Mouse (Mus musculus): ENCODE measurements around the gene Rbm6.

Rbm6 gene

GRCm38 (mm10) chr9:107873137-107873536, at the start of gene Rbm6:
TSS of gene Rbm6 (minus strand) at chr9:107873237.
- no peak for DNase-seq (ENCODE audit: low spot score)

GRCm38 (mm10) chr9:107919441-107919840, 46.4 kb upstream of the Rbm6 start:
- DNase-seq (ENCODE audit: low spot score) = no peak

- no peak for DNase-seq (ENCODE audit: low spot score)
These were observed 45.8 kb upstream of the Rbm6 start for GRCm38 (mm10) chr9:107918884-107919283.

- DNase-seq (ENCODE audit: low spot score) = no peak
These were observed 45.0 kb upstream of the Rbm6 start for GRCm38 (mm10) chr9:107917895-107918608.

GRCm38 (mm10) chr9:107914764-107915420, 41.9 kb upstream of the Rbm6 start:
- no peak for DNase-seq (ENCODE audit: low spot score)

- no peak for DNase-seq (ENCODE audit: low spot score)
These were observed 37.2 kb upstream of the Rbm6 start for GRCm38 (mm10) chr9:107910025-107910769.

GRCm38 (mm10) chr9:107908410-107909158, 35.5 kb upstream of the Rbm6 start:
- DNase-seq (ENCODE audit: low spot score) = no peak

GRCm38 (mm10) chr9:107907801-107908120, 34.7 kb upstream of the Rbm6 start:
- no peak for DNase-seq (ENCODE audit: low spot score)

- no peak for DNase-seq (ENCODE audit: low spot score)
These were observed 34.1 kb upstream of the Rbm6 start for GRCm38 (mm10) chr9:107906967-107907800.

GRCm38 (mm10) chr9:107906252-107906966, 33.4 kb upstream of the Rbm6 start, which contains the start of gene Mst1r:
TSS of gene Mst1r (plus strand) at chr9:107906873.
- peak; percentile 74 for DNase-seq (ENCODE audit: low spot score)

- DNase-seq (ENCODE audit: low spot score) = peak; percentile 91
These were observed 31.7 kb upstream of the Rbm6 start for GRCm38 (mm10) chr9:107904726-107905125.

- DNase-seq (ENCODE audit: low spot score) = no peak
These were observed 28.5 kb upstream of the Rbm6 start for GRCm38 (mm10) chr9:107901627-107901914.

GRCm38 (mm10) chr9:107900840-107901626, 28.0 kb upstream of the Rbm6 start:
- DNase-seq (ENCODE audit: low spot score) = peak; percentile 58

- no peak for DNase-seq (ENCODE audit: low spot score)
These were observed 26.8 kb upstream of the Rbm6 start for GRCm38 (mm10) chr9:107899855-107900254.

GRCm38 (mm10) chr9:107898563-107898962, 25.5 kb upstream of the Rbm6 start:
- DNase-seq (ENCODE audit: low spot score) = no peak

GRCm38 (mm10) chr9:107891023-107891422, 18.0 kb upstream of the Rbm6 start:
- DNase-seq (ENCODE audit: low spot score) = no peak

GRCm38 (mm10) chr9:107890260-107890659, 17.2 kb upstream of the Rbm6 start:
- DNase-seq (ENCODE audit: low spot score) = no peak

- DNase-seq (ENCODE audit: low spot score) = no peak
These were observed 15.3 kb upstream of the Rbm6 start for GRCm38 (mm10) chr9:107888267-107888850.

GRCm38 (mm10) chr9:107887804-107888266, 14.8 kb upstream of the Rbm6 start, which contains the start of gene Mon1a:
TSS of gene Mon1a (plus strand) at chr9:107888151.
- DNase-seq (ENCODE audit: low spot score) = peak; percentile 69

All from ovary, postnatal 14 days (tissue).